Comparison of ENCODE assay signal across 7 mouse cellular contexts in the genomic region with DNA sequence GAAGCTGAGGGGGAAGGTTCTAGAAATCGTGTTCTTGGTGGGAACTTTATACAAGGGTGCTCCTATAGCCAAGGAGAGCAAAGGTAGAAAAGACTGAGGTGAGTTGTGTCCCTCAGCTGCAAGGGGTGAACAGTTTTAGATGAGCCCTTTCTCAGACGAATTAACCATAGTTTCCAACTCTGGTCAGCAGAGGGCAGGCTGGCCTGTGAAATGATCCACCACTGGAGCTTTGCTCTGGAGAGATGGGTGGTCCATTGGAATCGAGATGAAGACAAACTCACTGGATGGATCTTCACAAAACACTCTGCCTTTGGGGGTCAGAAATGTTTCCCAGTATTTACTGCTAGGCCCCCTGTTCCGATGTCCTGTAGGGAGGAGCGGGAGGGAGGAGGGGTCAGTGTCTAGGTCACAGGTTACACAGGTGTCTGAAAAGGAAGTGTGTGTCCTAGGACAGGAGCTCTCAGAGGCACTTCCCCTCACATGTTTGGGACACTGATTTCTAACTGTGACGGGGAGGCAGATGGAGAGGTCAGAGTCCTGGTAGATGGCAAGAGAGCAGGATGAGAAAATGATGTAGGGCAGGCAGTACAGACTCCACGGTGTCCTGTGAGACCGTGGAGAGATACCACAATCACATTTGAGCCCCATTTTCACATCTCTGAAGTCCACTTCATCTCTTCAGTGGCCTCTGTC. TPM values are rescaled to one million over a fixed set of nuclear protein-coding genes. Genes with fewer than 3 reads are reported as not detected.
DNase-seq lines count a peak whose midpoint lies in the region; ATAC-seq and TF ChIP-seq lines count a peak whose summit lies in the region.

No protein-coding gene starts in this region.

- no peak for TF ChIP-seq EP300 in liver, postnatal 0 days (IDR thresholded peaks at IDR 0.05; ENCODE audit: low read depth)

- H3K4me2 ChIP-seq in liver, postnatal 0 days (ENCODE audit: low read depth, low read length), result no peak overlapping the region

- ATAC-seq in liver, postnatal 0 days, result no peak

- intact Hi-C loops in gastrocnemius, postnatal 36 days (cut with DNase I), result loop anchor here (1.0 kb wide), 1 partner anchor 62 kb away; no protein-coding TSS in a partner anchor

- no peaks in the 10 kb centered on the region for H3K36me3 ChIP-seq in E14TG2a.4 (ENCODE audit: insufficient read depth, low read length)
- no peaks in the 10 kb centered on the region for H3K36me3 ChIP-seq in liver, postnatal 0 days (replicated peaks; ENCODE audit: insufficient read depth, low read length)

- H3K9ac ChIP-seq in liver, postnatal 0 days (replicated peaks), result no peak overlapping the region

- DNase-seq in ZHBTc4 (ENCODE audit: low read depth, low spot score), result peak; percentile 47
- peak; percentile 48 to 69 for DNase-seq in cerebellum, postnatal 4 days (ENCODE audit: low spot score in 2 of 2)
- DNase-seq in gastrocnemius, postnatal 36 days, result peak; percentile 10 to 36
- peak; percentile 56 for DNase-seq in kidney, postnatal 14 days
- DNase-seq in liver, postnatal 0 days, result peak; percentile 61
- DNase-seq in right cerebral cortex, postnatal 10 days (ENCODE audit: low spot score in 2 of 2), result peak; percentile 73 to 85

- WGBS in liver, postnatal 0 days (ENCODE audit: insufficient replicate concordance), result 32% methylated on average over 8 of the region's 8 CpGs

- H3K4me1 ChIP-seq in E14TG2a.4 (replicated peaks; ENCODE audit: low read depth, low read length), result no peaks in the 10 kb centered on the region
- peaks cover 3% of the 10 kb centered on the region; the same call in 1 of the 2 replicates for H3K4me1 ChIP-seq in liver, postnatal 0 days (ENCODE audit: insufficient read depth)

- H3K4me3 ChIP-seq in E14TG2a.4 (replicated peaks; ENCODE audit: low read length), result no peak overlapping the region
- H3K4me3 ChIP-seq in liver, postnatal 0 days (ENCODE audit: low read depth, low read length), result no peak overlapping the region

- H3K27me3 ChIP-seq in E14TG2a.4 (ENCODE audit: insufficient read depth, low read length), result no peaks in the 10 kb centered on the region
- no peaks in the 10 kb centered on the region for H3K27me3 ChIP-seq in liver, postnatal 0 days (ENCODE audit: insufficient read depth, low read length)

- peak; percentile 10 for TF ChIP-seq CTCF in E14TG2a.4 (conservative IDR thresholded peaks at IDR 0.05; ENCODE audit: low read length)
- TF ChIP-seq CTCF in liver, postnatal 0 days (IDR thresholded peaks at IDR 0.05; ENCODE audit: low read depth), result peak; percentile 71

- no peaks in the 10 kb centered on the region for H3K9me3 ChIP-seq in E14TG2a.4 (ENCODE audit: low read length)
- no peaks in the 10 kb centered on the region for H3K9me3 ChIP-seq in liver, postnatal 0 days (ENCODE audit: low read length)

- peak overlapping the region; percentile 48 for H3K27ac ChIP-seq in liver, postnatal 0 days (ENCODE audit: low read depth)

RNA-seq across cellular contexts. Expression of gene Dnaja2, which starts 48.2 kb away (rescaled TPM):
- 100 to 1,000 TPM; 190 to 194 TPM for total RNA-seq in gastrocnemius, postnatal 36 days (2021)
- 82.9 and 89.2 TPM in 2 replicates for polyA plus RNA-seq in liver, postnatal 0 days (2015; fragmentation: Nextera tagmentation; extraction: Ambion mirVana)

Comparison
In these comparisons a context has a peak if more than half of its experiments do, and no peak if none do; other contexts are left out.
1. DNase-seq: peak in every context shown above with its lines; median percentile 79 in right cerebral cortex, postnatal 10 days; 61 in liver, postnatal 0 days; 58 in cerebellum, postnatal 4 days; 56 in kidney, postnatal 14 days; 47 in ZHBTc4; 23 in gastrocnemius, postnatal 36 days.